Mouse (Mus musculus): Measurements from ENCODE around the gene Mpdu1.
"Not testable (repeated sequence)": the region's sequence is repeated elsewhere in the genome, so short reads cannot be mapped to it uniquely, and the experiment has no call there.

Gene Mpdu1

DNA sequence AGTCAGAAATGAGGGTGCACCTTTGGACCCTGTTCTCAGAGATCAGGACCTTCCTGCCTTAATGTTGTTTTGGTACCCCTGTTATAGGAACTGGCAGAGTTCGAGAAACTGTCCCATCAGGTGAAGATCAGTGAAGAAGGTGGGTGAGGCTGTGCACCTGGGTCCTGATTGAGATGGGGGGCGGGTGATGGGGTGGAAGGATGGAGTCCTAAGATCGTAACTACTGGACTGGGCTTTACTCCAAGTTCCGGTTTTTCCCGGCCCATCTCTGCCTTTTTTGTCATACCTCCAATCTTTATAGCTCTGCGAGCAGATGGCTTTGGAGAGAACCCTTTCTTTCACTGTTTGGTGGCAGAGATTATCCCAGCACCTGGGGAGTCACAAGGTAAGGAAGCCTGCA, 40.0 kb downstream of the Mpdu1 start:
- no peak for DNase-seq (ENCODE audit: low spot score in 2 of 2)

- DNase-seq (ENCODE audit: low spot score in 2 of 2) = peak; percentile 36 to 49
Observed at GRCm38 (mm10) chr11:69621571-69622268, 40.7 kb downstream of the Mpdu1 start, which contains the start of gene Sat2. Sat2 (plus strand) TSS chr11:69622024.

DNA sequence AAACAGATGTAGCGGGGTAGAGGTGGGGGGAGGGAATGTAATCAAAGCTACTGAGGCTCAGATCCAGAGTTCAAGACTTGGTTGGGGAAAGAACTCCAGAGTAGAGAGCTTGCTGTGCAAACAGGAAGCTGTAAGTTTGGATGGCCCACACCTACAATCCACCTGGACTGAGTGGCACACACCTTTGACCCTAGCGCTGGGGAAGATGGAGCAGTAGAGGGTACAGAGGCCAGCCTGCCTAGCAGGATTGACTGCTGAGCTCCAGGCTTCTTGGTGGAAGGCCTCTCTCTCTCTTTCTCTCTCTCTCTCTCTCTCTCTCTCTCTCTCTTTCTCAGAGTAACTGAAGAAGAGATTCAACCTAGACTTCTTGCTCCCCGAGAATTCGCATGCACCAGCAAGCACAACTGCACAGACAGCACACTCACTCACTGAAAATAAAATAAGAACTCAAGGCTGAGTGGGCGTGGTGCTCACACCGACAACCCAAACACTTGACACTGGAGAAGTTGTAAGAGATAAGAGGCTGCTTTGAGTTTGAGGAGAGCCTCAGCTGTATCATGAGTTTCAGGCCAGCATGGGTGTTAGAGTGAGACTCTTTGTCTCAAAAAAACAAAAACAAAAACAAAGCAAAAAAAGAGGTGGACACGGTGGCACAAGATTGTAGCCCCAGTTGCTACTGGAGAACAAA, 41.9 kb downstream of the Mpdu1 start:
- no peak for DNase-seq (ENCODE audit: low spot score in 2 of 2)

DNA sequence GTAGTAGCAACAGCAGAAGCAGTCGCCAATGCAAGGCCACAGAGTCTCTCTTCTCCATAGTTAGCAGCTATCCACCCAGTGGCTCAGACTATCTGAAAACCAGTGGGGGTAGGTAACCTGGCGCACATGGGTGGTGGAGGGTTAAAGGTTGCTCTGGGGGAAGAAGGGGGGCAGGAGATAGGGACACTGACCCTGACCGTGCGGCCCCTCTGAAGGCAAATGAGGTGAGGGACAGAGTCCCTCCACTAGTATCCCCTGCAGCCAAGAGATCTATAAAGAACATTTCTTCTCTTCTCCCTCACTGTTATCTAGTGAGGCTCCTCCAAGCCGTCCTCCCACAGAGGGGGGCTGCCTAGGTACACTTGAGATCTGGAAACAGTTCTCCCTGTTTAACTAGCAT, 44.6 kb downstream of the Mpdu1 start, which contains the start of gene Shbg:
Gene Shbg, minus strand, starts transcription at position 101 of the 400 bp plus-strand sequence.
- DNase-seq (ENCODE audit: low spot score in 2 of 2) = no peak

GRCm38 (mm10) chr11:69616781-69617180, 45.7 kb downstream of the Mpdu1 start:
- no peak for DNase-seq (ENCODE audit: low spot score in 2 of 2)

DNA sequence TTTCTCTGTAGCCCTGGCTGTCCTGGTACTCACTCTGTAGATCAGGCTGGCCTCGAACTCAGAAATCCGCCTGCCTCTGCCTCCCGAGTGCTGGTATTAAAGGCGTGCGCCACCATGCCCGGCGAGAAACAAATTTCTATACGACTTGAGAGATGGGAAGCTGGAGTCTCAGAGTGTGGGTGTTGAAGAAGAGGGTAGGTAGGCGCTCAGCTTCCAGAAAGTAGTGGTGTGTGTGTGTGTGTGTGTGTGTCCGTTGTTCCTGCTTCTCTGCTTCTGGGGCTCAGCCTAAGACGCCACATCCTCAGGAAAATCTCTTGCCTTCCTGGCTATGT, 48.2 kb downstream of the Mpdu1 start:
- DNase-seq (ENCODE audit: low spot score in 2 of 2) = not testable (repeated sequence)

DNA sequence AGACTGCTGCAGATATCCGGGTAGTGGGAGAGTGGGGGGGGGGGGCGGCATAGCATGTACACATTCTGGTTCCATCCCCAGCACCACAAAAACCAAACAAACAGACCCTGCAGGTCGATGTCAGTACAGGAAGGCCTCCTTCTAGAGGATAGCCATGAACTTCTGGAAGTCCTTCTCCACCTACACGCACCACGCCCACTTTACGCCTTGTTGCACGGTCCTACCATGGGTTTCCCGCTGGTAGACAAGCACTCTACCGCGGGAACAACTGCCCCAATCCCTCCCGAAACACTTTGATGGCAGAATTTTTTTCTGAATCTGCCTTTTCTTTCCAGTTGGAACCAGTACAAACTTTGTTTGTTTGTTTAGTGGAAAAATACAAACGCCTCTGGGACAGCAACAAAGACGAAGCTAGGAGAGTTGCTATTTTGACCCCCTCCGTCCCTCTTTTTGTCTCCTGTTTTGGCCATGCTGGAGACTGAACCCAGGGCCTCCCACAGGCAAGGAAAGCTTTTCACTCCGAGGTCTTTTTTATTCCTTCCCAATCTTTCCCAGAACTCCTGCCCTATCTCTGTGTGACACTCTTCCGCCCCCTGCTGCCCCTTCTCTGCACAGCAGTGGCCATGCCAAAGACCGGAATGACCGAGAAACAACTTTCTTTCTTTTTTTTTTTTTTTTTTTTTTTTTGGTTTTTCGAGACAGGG, 48.7 kb downstream of the Mpdu1 start:
- DNase-seq (ENCODE audit: low spot score in 2 of 2) = peak; percentile 81 to 87

DNA sequence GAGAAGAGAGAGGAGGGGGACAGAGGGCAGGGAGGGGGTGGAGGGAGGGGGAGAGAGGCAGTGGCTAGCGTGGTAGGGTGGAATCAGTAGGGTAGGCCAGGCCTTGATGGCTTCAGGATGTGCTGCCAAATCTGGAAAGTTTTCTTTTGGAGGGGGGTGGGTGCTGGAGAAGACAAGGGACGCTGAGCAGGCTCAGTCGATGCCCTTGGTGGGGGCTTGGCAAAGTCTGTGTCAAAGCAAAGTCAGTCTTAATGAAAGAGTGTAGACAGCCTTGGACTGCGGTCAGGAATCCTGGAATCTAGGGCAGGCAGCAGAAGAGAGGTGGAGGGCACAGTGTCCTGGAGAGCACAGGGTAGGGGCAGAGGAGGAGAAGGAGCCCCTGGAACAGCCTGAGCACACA, 51.5 kb downstream of the Mpdu1 start:
- no peak for DNase-seq (ENCODE audit: low spot score in 2 of 2)

DNA sequence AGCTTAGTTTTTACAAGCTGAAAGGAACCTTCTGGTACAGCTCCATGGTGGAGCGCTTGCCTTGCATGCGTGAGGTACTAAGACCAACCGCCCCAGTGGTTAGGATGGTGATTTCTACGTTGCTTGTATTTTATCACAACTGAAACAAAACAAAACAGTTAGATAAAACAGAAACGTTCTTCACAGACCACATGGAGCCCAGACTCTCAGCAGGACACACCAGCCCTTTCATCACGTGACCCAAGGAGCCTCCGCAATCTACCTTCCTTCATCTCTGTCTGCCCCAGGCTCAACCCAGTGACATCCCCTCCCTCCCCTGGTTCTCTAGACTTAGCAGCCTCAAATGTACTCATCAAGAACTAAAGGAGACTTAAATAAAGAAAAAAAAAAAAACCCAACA, 53.0 kb downstream of the Mpdu1 start:
- DNase-seq (ENCODE audit: low spot score in 2 of 2) = no peak

DNA sequence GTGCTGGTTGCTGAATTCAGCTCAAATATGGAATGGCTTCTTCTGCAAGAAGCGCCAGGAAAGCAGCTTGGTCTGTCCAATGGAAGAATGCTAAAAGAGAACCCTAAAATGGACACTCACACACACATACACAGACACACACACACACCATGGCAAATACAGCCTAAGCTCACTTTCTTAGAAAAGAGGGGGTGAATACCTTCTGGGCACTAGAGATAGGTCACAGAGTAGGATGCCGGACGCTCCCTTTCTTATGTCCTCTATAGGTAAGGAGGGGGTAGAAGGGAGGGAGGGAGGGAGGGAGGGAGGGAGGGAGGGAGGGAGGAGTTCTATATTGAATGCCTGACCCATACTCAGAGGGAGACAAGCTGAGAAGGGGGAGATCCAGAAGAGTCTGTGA, 53.9 kb downstream of the Mpdu1 start:
- no peak for DNase-seq (ENCODE audit: low spot score in 2 of 2)

GRCm38 (mm10) chr11:69606832-69607231, 55.6 kb downstream of the Mpdu1 start:
- no peak for DNase-seq (ENCODE audit: low spot score in 2 of 2)
